19 mouse cellular contexts compared by ENCODE assay signal in genomic region chr11:70580921-70581320, GRCm38 (mm10). TPM values are rescaled to one million over a fixed set of nuclear protein-coding genes. Genes with fewer than 3 reads are reported as not detected.
DNase-seq lines count a peak whose midpoint lies in the region; ATAC-seq and TF ChIP-seq lines count a peak whose summit lies in the region.
"Had no signal": no experiment of that assay in that cellular context is flagged by ENCODE, and none has a peak within 500 bp of the region (broad histone marks: within the 10 kb centered on the region; RNA-seq: fewer than 3 reads in every experiment).

No protein-coding gene starts in this region.

- H3K27ac ChIP-seq in forebrain, embryonic 10.5 days = peak overlapping the region; percentile 40; the same call in 1 of the 2 replicates
- no peak overlapping the region for H3K27ac ChIP-seq in forebrain, embryonic 16.5 days (ENCODE audit: low read length)
- peak overlapping the region; percentile 60 for H3K27ac ChIP-seq in spleen, adult 2 months (ENCODE audit: insufficient read depth, low read length)
- peak overlapping the region; percentile 52; the same call in 1 of the 2 replicates for H3K27ac ChIP-seq in cortical plate, adult 2 months (ENCODE audit: insufficient read depth, low read length)
- H3K27ac ChIP-seq in stomach, embryonic 16.5 days (ENCODE audit: low read length) = peak overlapping the region; percentile 95
- H3K27ac ChIP-seq: hindbrain, embryonic 14.5 days; liver, embryonic 14.5 days; neural tube, embryonic 12.5 days had no signal

- no peaks in the 10 kb centered on the region for H3K36me3 ChIP-seq in forebrain, embryonic 10.5 days (replicated peaks)
- H3K36me3 ChIP-seq in forebrain, embryonic 16.5 days (ENCODE audit: control insufficient read depth, insufficient read depth) = no peaks in the 10 kb centered on the region
- H3K36me3 ChIP-seq in spleen, adult 2 months (ENCODE audit: control insufficient read depth, insufficient read depth, low read length) = no peaks in the 10 kb centered on the region
- no peaks in the 10 kb centered on the region for H3K36me3 ChIP-seq in stomach, embryonic 16.5 days (ENCODE audit: control insufficient read depth, insufficient read depth, low read length)
- H3K36me3 ChIP-seq: neural tube, embryonic 12.5 days had no signal

- H3K4me2 ChIP-seq in forebrain, embryonic 16.5 days (ENCODE audit: low read length) = no peak overlapping the region
- H3K4me2 ChIP-seq in stomach, embryonic 16.5 days (ENCODE audit: low read depth, low read length) = no peak overlapping the region
- H3K4me2 ChIP-seq: hindbrain, embryonic 14.5 days; neural tube, embryonic 12.5 days had no signal

- no peaks in the 10 kb centered on the region for H3K9me3 ChIP-seq in forebrain, embryonic 10.5 days
- H3K9me3 ChIP-seq in forebrain, embryonic 16.5 days (ENCODE audit: control insufficient read depth, low read length) = no peaks in the 10 kb centered on the region
- no peaks in the 10 kb centered on the region for H3K9me3 ChIP-seq in stomach, embryonic 16.5 days (replicated peaks; ENCODE audit: control insufficient read depth, low read length)
- H3K9me3 ChIP-seq: neural tube, embryonic 12.5 days had no signal

- H3K4me1 ChIP-seq in forebrain, embryonic 10.5 days = peaks cover 62% of the 10 kb centered on the region
- H3K4me1 ChIP-seq in forebrain, embryonic 16.5 days (replicated peaks; ENCODE audit: control insufficient read depth, insufficient read depth, low read length) = peaks cover 29% of the 10 kb centered on the region
- peaks cover 7% of the 10 kb centered on the region; the same call in 1 of the 2 replicates for H3K4me1 ChIP-seq in spleen, adult 2 months (ENCODE audit: control insufficient read depth, insufficient read depth, insufficient read length)
- peaks cover 52% of the 10 kb centered on the region for H3K4me1 ChIP-seq in cortical plate, adult 2 months (ENCODE audit: control insufficient read depth, insufficient read depth, low read length)
- peaks cover 78% of the 10 kb centered on the region for H3K4me1 ChIP-seq in stomach, embryonic 16.5 days (ENCODE audit: control insufficient read depth, insufficient read depth, low read length)

- ATAC-seq in forebrain, embryonic 16.5 days = no peak
- ATAC-seq in stomach, embryonic 16.5 days (ENCODE audit: insufficient read depth, low FRiP score) = no peak

- no peak for TF ChIP-seq CTCF in spleen, adult 2 months (IDR thresholded peaks at IDR 0.05; ENCODE audit: extremely low read depth, insufficient read depth, insufficient read length, insufficient replicate concordance)
- no peak for TF ChIP-seq CTCF in cortical plate, adult 2 months (IDR thresholded peaks at IDR 0.05; ENCODE audit: extremely low read depth, insufficient read depth, low read length)

- no peak overlapping the region for H3K4me3 ChIP-seq in forebrain, embryonic 10.5 days
- no peak overlapping the region for H3K4me3 ChIP-seq in forebrain, embryonic 16.5 days (replicated peaks; ENCODE audit: low read length)
- H3K4me3 ChIP-seq in spleen, adult 2 months (ENCODE audit: extremely low read depth, insufficient read depth, insufficient read length) = no peak overlapping the region
- H3K4me3 ChIP-seq in cortical plate, adult 2 months (ENCODE audit: insufficient read depth, low read length) = no peak overlapping the region
- H3K4me3 ChIP-seq in stomach, embryonic 16.5 days (replicated peaks; ENCODE audit: low read length) = no peak overlapping the region
- H3K4me3 ChIP-seq: neural tube, embryonic 12.5 days had no signal

- no peak overlapping the region for H3K9ac ChIP-seq in forebrain, embryonic 16.5 days (replicated peaks; ENCODE audit: low read depth, low read length)
- no peak overlapping the region for H3K9ac ChIP-seq in stomach, embryonic 16.5 days (ENCODE audit: low read length)
- H3K9ac ChIP-seq: hindbrain, embryonic 14.5 days; liver, embryonic 14.5 days; neural tube, embryonic 12.5 days had no signal

- TF ChIP-seq POLR2A in spleen, adult 2 months (IDR thresholded peaks at IDR 0.05; ENCODE audit: low read depth, low read length) = no peak
- TF ChIP-seq POLR2A in cortical plate, adult 2 months (IDR thresholded peaks at IDR 0.05; ENCODE audit: extremely low read depth, insufficient read depth, low read length) = no peak

- no peaks in the 10 kb centered on the region for H3K27me3 ChIP-seq in forebrain, embryonic 10.5 days (ENCODE audit: poor library complexity, severe bottlenecking)
- H3K27me3 ChIP-seq in forebrain, embryonic 16.5 days (replicated peaks; ENCODE audit: control insufficient read depth, insufficient read depth, low read length) = no peaks in the 10 kb centered on the region
- H3K27me3 ChIP-seq in spleen, adult 2 months (ENCODE audit: control insufficient read depth, insufficient read depth, low read length) = no peaks in the 10 kb centered on the region
- no peaks in the 10 kb centered on the region for H3K27me3 ChIP-seq in stomach, embryonic 16.5 days (ENCODE audit: control insufficient read depth, insufficient read depth, low read length)
- H3K27me3 ChIP-seq: neural tube, embryonic 12.5 days had no signal

- WGBS in forebrain, embryonic 10.5 days = 85% methylated on average over 3 of the region's 3 CpGs
- WGBS in forebrain, embryonic 16.5 days = 74% methylated on average over 3 of the region's 3 CpGs
- WGBS in spleen, adult 2 months = 24% methylated on average over 3 of the region's 3 CpGs
- 76% methylated on average over 3 of the region's 3 CpGs for WGBS in stomach, embryonic 16.5 days

- no peak for DNase-seq in forebrain, embryonic 10.5 days (ENCODE audit: extremely low spot score, low spot score)
- DNase-seq in spleen, adult 2 months (ENCODE audit: low read depth in 1 of 2, low spot score in 2 of 2) = no peak
- DNase-seq in spleen, adult 18-20 months = no peak
- DNase-seq in gastrocnemius, postnatal 4 days (ENCODE audit: low spot score in 2 of 2) = no peak
- no peak for DNase-seq in cerebellum, postnatal 14 days
- DNase-seq: cerebellum, adult 18-20 months; kidney, adult 9 months; layer of hippocampus, adult 9-11 months; left cerebral cortex, postnatal 4 days; midbrain, embryonic 14.5 days had no signal

RNA-seq across cellular contexts. Expression of gene Mink1, which starts 18.2 kb away (rescaled TPM):
- polyA plus RNA-seq in forebrain, embryonic 10.5 days (2016; fragmentation: Nextera tagmentation; extraction: Ambion mirVana) = 12.5 and 12.7 TPM in 2 replicates
- 13.8 and 17.5 TPM in 2 replicates for polyA plus RNA-seq in forebrain, embryonic 16.5 days (2015; fragmentation: Nextera tagmentation; extraction: Ambion mirVana)
- 74.8 and 91.9 TPM in 2 replicates for polyA plus RNA-seq in spleen, adult 2 months (2012; rRNA removed)
- polyA plus RNA-seq in cortical plate, adult 2 months (2012; rRNA removed) = 318 and 325 TPM in 2 replicates
- polyA plus RNA-seq in stomach, embryonic 16.5 days (2015; fragmentation: Nextera tagmentation; extraction: Ambion mirVana) = 12.5 and 13.0 TPM in 2 replicates
- 10 to 100 TPM; 44.8 to 46.3 TPM for total RNA-seq in gastrocnemius, postnatal 4 days (2021)

RNA-seq across cellular contexts. Expression of gene 4930544D05Rik, which starts 34.7 kb away (rescaled TPM):
- not detected in 2 replicates for polyA plus RNA-seq in forebrain, embryonic 10.5 days (2016; fragmentation: Nextera tagmentation; extraction: Ambion mirVana)
- polyA plus RNA-seq in forebrain, embryonic 16.5 days (2015; fragmentation: Nextera tagmentation; extraction: Ambion mirVana) = not detected in 2 replicates
- not detected in 2 replicates for polyA plus RNA-seq in spleen, adult 2 months (2012; rRNA removed)
- not detected in 2 replicates for polyA plus RNA-seq in cortical plate, adult 2 months (2012; rRNA removed)
- polyA plus RNA-seq in stomach, embryonic 16.5 days (2015; fragmentation: Nextera tagmentation; extraction: Ambion mirVana) = not detected in 2 replicates
- not detected for total RNA-seq in gastrocnemius, postnatal 4 days (2021)
- total RNA-seq: left cerebral cortex, postnatal 4 days had no signal
- polyA plus RNA-seq: brain, embryonic 14.5 days; frontal cortex, adult 2 months; heart, postnatal 0 days; hindbrain, embryonic 14.5 days; liver, embryonic 14.5 days; midbrain, embryonic 14.5 days; neural tube, embryonic 12.5 days had no signal

RNA-seq across cellular contexts. Expression of gene Chrne, which starts 38.1 kb away (rescaled TPM):
- not detected in 2 replicates for polyA plus RNA-seq in forebrain, embryonic 10.5 days (2016; fragmentation: Nextera tagmentation; extraction: Ambion mirVana)
- polyA plus RNA-seq in forebrain, embryonic 16.5 days (2015; fragmentation: Nextera tagmentation; extraction: Ambion mirVana) = 0.39 TPM in 1 of 2 replicates, not detected in the other
- polyA plus RNA-seq in spleen, adult 2 months (2012; rRNA removed) = 0.66 and 0.99 TPM in 2 replicates
- polyA plus RNA-seq in cortical plate, adult 2 months (2012; rRNA removed) = 0.19 and 0.27 TPM in 2 replicates
- polyA plus RNA-seq in stomach, embryonic 16.5 days (2015; fragmentation: Nextera tagmentation; extraction: Ambion mirVana) = 0.37 TPM in 1 of 2 replicates, not detected in the other
- 10 to 100 TPM; 13.8 to 21.4 TPM for total RNA-seq in gastrocnemius, postnatal 4 days (2021)
- total RNA-seq: left cerebral cortex, postnatal 4 days had no signal
- polyA plus RNA-seq: heart, postnatal 0 days; hindbrain, embryonic 14.5 days; liver, embryonic 14.5 days; midbrain, embryonic 14.5 days; neural tube, embryonic 12.5 days had no signal

RNA-seq across cellular contexts. Expression of gene Pld2, which starts 41.1 kb away (rescaled TPM):
- 2.7 and 3.1 TPM in 2 replicates for polyA plus RNA-seq in forebrain, embryonic 10.5 days (2016; fragmentation: Nextera tagmentation; extraction: Ambion mirVana)
- 8.8 and 9.0 TPM in 2 replicates for polyA plus RNA-seq in forebrain, embryonic 16.5 days (2015; fragmentation: Nextera tagmentation; extraction: Ambion mirVana)
- 12.3 and 13.9 TPM in 2 replicates for polyA plus RNA-seq in spleen, adult 2 months (2012; rRNA removed)
- polyA plus RNA-seq in cortical plate, adult 2 months (2012; rRNA removed) = 21.4 and 24.4 TPM in 2 replicates
- 17.8 and 21.5 TPM in 2 replicates for polyA plus RNA-seq in stomach, embryonic 16.5 days (2015; fragmentation: Nextera tagmentation; extraction: Ambion mirVana)
- total RNA-seq in gastrocnemius, postnatal 4 days (2021) = 10 to 100 TPM; 23.4 to 23.6 TPM

RNA-seq across cellular contexts. Expression of gene Gm40193, which starts 48.2 kb away (rescaled TPM):
- polyA plus RNA-seq in forebrain, embryonic 10.5 days (2016; fragmentation: Nextera tagmentation; extraction: Ambion mirVana) = not detected in 2 replicates
- polyA plus RNA-seq in forebrain, embryonic 16.5 days (2015; fragmentation: Nextera tagmentation; extraction: Ambion mirVana) = not detected in 2 replicates
- not detected in 2 replicates for polyA plus RNA-seq in spleen, adult 2 months (2012; rRNA removed)
- polyA plus RNA-seq in cortical plate, adult 2 months (2012; rRNA removed) = not detected in 2 replicates
- not detected in 2 replicates for polyA plus RNA-seq in stomach, embryonic 16.5 days (2015; fragmentation: Nextera tagmentation; extraction: Ambion mirVana)
- not detected for total RNA-seq in gastrocnemius, postnatal 4 days (2021)
- total RNA-seq: left cerebral cortex, postnatal 4 days had no signal
- polyA plus RNA-seq: brain, embryonic 14.5 days; frontal cortex, adult 2 months; heart, postnatal 0 days; hindbrain, embryonic 14.5 days; liver, embryonic 14.5 days; midbrain, embryonic 14.5 days; neural tube, embryonic 12.5 days had no signal
